Mouse (Mus musculus): ENCODE measurements around the gene 1190005I06Rik. TPM values are rescaled to one million over a fixed set of nuclear protein-coding genes. Genes with fewer than 3 reads are reported as not detected.

Gene 1190005I06Rik
- polyA plus RNA-seq, 1 experiment from 2014 or later, result 3.3 TPM

DNA sequence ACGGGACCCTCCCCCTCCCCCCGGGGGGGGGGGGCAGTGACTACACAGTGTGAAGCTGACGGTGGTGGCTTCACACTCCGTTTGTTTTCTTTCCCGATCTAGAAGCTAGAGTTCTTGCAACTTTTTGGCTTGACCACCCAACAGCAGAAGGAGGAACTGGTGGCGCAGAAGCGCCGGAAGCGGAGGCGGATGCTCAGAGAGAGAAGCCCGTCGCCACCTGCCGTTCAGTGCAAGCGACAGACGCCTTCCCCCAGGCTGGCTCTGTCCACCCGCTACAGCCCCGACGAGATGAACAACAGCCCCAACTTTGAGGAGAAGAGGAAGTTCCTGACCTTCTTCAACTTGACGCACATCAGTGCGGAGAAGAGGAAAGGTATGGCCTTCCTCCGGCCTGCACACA lies 74.9 kb downstream of the 1190005I06Rik start:
- Histone ChIP-seq H3K4me2 (no peak overlapping the region), H3K4me1 (peaks cover 34% of the 10 kb centered on the region), H3K9ac (no peak overlapping the region), H3K36me3 (peaks cover 98% of the 10 kb centered on the region), H3K9me3 (no peaks in the 10 kb centered on the region), H3K4me3 (no peak overlapping the region), H3K27ac (replicated peaks) (no peak overlapping the region), H3K27me3 (replicated peaks) (no peaks in the 10 kb centered on the region)
- ATAC-seq (ENCODE audit: extremely low read depth, insufficient number of reproducible peaks, low FRiP score, low TSS enrichment), result no peak
- 80% methylated on average over 21 of the region's 21 CpGs for WGBS

- peaks cover 37% of the 10 kb centered on the region for H3K4me1 ChIP-seq
- no peak overlapping the region for H3K4me2 ChIP-seq
- ATAC-seq (ENCODE audit: extremely low read depth, insufficient number of reproducible peaks, low FRiP score, low TSS enrichment), result no peak
- no peaks in the 10 kb centered on the region for H3K27me3 ChIP-seq (replicated peaks)
- WGBS, result 76% methylated on average over 8 of the region's 8 CpGs
- no peaks in the 10 kb centered on the region for H3K9me3 ChIP-seq
- H3K36me3 ChIP-seq, result peaks cover 98% of the 10 kb centered on the region
- H3K4me3 ChIP-seq, result no peak overlapping the region
- H3K9ac ChIP-seq, result no peak overlapping the region
- H3K27ac ChIP-seq (replicated peaks), result no peak overlapping the region
Measured at GRCm38 (mm10) chr8:120571561-120571960, 75.9 kb downstream of the 1190005I06Rik start.

DNA sequence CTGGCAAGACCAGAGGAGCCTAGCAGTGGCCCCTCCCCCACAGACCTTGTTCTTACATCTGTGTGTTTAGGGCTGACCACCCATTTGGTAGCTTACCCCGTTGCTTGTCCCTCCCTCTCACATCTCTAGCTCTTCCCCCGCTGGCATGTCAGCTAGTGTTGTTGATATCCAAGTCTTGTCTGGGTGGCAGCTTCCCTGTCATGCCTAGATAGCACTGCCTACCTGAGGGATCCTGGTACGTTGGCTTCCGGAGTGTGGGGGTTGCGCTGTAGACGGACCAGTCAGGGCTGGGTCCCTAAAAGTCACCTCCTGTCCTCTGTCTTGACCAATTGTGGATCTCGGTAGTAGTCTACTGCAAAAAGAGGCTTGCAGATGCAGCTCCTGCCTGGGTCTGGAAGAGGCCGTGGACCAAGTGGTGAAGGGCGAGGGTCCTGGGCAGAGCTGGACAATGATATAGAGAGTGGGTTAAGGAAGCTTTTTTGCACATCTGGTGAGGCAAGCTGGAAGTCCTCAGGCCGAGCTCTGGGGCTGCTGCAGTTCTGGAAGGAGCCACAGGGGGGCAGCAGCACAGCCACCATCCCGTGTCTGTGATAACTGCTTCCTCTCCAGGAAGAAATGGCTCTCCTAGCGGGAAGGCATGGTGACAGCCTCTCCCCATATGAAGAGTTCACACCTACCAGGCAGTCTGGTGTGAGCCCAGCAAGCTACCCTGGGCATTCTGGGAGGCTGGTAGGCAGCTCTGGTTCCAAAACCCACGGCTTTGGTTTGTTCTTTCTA lies 77.3 kb downstream of the 1190005I06Rik start:
- H3K27ac ChIP-seq (replicated peaks), result no peak overlapping the region; the same call in 1 of the 2 replicates
- peak overlapping the region; percentile 33; the same call in 1 of the 2 replicates for H3K9ac ChIP-seq
- WGBS, result 47% methylated on average over 13 of the region's 13 CpGs
- H3K4me3 ChIP-seq, result no peak overlapping the region
- H3K27me3 ChIP-seq (replicated peaks), result no peaks in the 10 kb centered on the region
- no peaks in the 10 kb centered on the region for H3K9me3 ChIP-seq
- H3K4me1 ChIP-seq, result peaks cover 38% of the 10 kb centered on the region
- no peak overlapping the region for H3K4me2 ChIP-seq
- peaks cover 93% of the 10 kb centered on the region for H3K36me3 ChIP-seq
- no peak for ATAC-seq (ENCODE audit: extremely low read depth, insufficient number of reproducible peaks, low FRiP score, low TSS enrichment)

DNA sequence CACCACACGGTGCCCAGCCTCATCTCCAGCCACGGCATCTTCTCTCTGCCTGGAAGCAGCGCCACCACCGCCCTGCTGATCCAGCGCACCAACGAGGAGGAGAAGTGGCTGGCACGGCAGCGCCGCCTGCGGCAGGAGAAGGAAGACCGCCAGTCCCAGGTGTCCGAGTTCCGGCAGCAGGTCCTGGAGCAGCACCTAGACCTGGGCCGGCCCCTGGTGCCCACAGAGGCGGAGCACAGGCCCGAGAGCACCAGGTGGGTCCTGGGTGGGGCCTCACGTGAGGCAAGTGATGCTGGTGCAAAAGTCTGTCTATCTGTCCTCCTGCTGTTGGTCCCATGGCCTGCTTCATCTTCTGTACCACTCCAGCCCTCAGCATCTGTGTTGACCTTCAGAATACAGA lies 78.3 kb downstream of the 1190005I06Rik start:
- Histone ChIP-seq H3K27ac (replicated peaks) (no peak overlapping the region), H3K4me1 (peaks cover 41% of the 10 kb centered on the region), H3K9ac (no peak overlapping the region), H3K4me2 (no peak overlapping the region), H3K4me3 (no peak overlapping the region), H3K9me3 (no peaks in the 10 kb centered on the region), H3K27me3 (replicated peaks) (no peaks in the 10 kb centered on the region), H3K36me3 (peaks cover 88% of the 10 kb centered on the region)
- ATAC-seq (ENCODE audit: extremely low read depth, insufficient number of reproducible peaks, low FRiP score, low TSS enrichment), result no peak
- WGBS, result 93% methylated on average over 17 of the region's 17 CpGs

GRCm38 (mm10) chr8:120568164-120568798 lies 79.2 kb downstream of the 1190005I06Rik start:
- Histone ChIP-seq H3K27ac (replicated peaks) (no peak overlapping the region), H3K27me3 (replicated peaks) (no peaks in the 10 kb centered on the region), H3K4me3 (no peak overlapping the region), H3K4me2 (no peak overlapping the region), H3K9me3 (no peaks in the 10 kb centered on the region), H3K4me1 (peaks cover 50% of the 10 kb centered on the region), H3K36me3 (peaks cover 80% of the 10 kb centered on the region), H3K9ac (no peak overlapping the region)
- WGBS, result 92% methylated on average over 37 of the region's 37 CpGs
- no peak for ATAC-seq (ENCODE audit: extremely low read depth, insufficient number of reproducible peaks, low FRiP score, low TSS enrichment)

GRCm38 (mm10) chr8:120567731-120568130 lies 79.7 kb downstream of the 1190005I06Rik start:
- no peak overlapping the region for H3K27ac ChIP-seq (replicated peaks)
- 94% methylated on average over 17 of the region's 17 CpGs for WGBS
- H3K27me3 ChIP-seq (replicated peaks), result no peaks in the 10 kb centered on the region
- H3K4me2 ChIP-seq, result no peak overlapping the region
- H3K4me3 ChIP-seq, result no peak overlapping the region
- H3K36me3 ChIP-seq, result peaks cover 77% of the 10 kb centered on the region
- no peak for ATAC-seq (ENCODE audit: extremely low read depth, insufficient number of reproducible peaks, low FRiP score, low TSS enrichment)
- peaks cover 55% of the 10 kb centered on the region for H3K4me1 ChIP-seq
- H3K9ac ChIP-seq, result no peak overlapping the region
- no peaks in the 10 kb centered on the region for H3K9me3 ChIP-seq

DNA sequence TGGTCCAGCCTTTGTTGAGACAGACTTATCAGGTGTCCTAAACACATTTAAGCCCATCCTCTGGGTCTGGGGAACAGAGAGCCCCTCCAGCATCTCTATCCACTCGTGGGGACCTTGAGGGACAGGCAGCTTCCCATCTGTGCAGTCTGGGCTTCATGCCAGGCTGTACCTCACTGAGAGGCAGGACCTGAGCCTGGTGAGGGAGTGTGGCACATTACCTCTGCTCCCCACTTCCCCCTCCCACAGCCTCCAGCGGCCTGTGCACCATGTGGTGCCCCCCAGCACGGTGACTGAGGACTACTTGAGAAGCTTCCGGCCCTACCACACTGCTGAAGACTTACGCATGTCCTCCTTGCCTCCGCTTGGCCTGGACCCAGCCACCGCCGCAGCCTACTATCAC lies 80.8 kb downstream of the 1190005I06Rik start:
- Histone ChIP-seq H3K27ac (replicated peaks) (no peak overlapping the region), H3K27me3 (replicated peaks) (no peaks in the 10 kb centered on the region), H3K36me3 (peaks cover 69% of the 10 kb centered on the region), H3K4me1 (peaks cover 66% of the 10 kb centered on the region), H3K4me2 (no peak overlapping the region), H3K9ac (peak overlapping the region; percentile 2; the same call in 1 of the 2 replicates), H3K9me3 (no peaks in the 10 kb centered on the region), H3K4me3 (no peak overlapping the region)
- no peak for ATAC-seq (ENCODE audit: extremely low read depth, insufficient number of reproducible peaks, low FRiP score, low TSS enrichment)
- 88% methylated on average over 8 of the region's 8 CpGs for WGBS

GRCm38 (mm10) chr8:120565151-120565711 lies 82.2 kb downstream of the 1190005I06Rik start:
- peaks cover 56% of the 10 kb centered on the region for H3K36me3 ChIP-seq
- H3K4me3 ChIP-seq, result no peak overlapping the region
- no peaks in the 10 kb centered on the region for H3K27me3 ChIP-seq (replicated peaks)
- H3K4me1 ChIP-seq, result peaks cover 75% of the 10 kb centered on the region
- H3K9me3 ChIP-seq, result no peaks in the 10 kb centered on the region
- no peak for ATAC-seq (ENCODE audit: extremely low read depth, insufficient number of reproducible peaks, low FRiP score, low TSS enrichment)
- 40% methylated on average over 7 of the region's 7 CpGs for whole genome bisulfite sequencing
- H3K27ac ChIP-seq (replicated peaks), result peak overlapping the region; percentile 98
- peak overlapping the region; percentile 5 for H3K9ac ChIP-seq
- H3K4me2 ChIP-seq, result no peak overlapping the region

GRCm38 (mm10) chr8:120563851-120564837 lies 83.3 kb downstream of the 1190005I06Rik start:
- WGBS, result 15% methylated on average over 20 of the region's 20 CpGs
- Histone ChIP-seq H3K27me3 (replicated peaks) (no peaks in the 10 kb centered on the region), H3K9ac (peak overlapping the region; percentile 75), H3K9me3 (no peaks in the 10 kb centered on the region), H3K4me1 (peaks cover 77% of the 10 kb centered on the region), H3K36me3 (peaks cover 50% of the 10 kb centered on the region), H3K27ac (replicated peaks) (peak overlapping the region; percentile 98), H3K4me3 (peak overlapping the region; percentile 19), H3K4me2 (peak overlapping the region; percentile 57)
- peak; percentile 58 for ATAC-seq (ENCODE audit: extremely low read depth, insufficient number of reproducible peaks, low FRiP score, low TSS enrichment)

DNA sequence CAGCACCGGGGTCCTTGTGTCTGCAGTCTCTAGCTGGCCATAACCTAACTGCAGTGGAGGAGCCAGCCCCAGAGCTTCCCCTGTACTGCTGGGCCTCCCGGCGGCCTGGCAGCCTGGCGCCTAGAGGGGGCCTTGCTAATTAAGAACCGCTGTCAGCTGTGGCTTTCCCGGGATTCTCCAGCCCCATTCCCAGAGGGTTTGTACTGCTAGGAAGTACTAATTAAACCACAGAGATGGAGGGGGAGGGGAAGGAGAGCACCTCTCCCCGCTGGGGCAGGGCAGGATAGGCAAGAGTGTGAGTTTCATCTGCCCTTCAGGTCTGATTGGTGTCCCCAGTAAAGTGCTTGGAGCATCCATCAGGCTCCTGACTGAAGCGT lies 84.1 kb downstream of the 1190005I06Rik start:
- no peak for ATAC-seq (ENCODE audit: extremely low read depth, insufficient number of reproducible peaks, low FRiP score, low TSS enrichment)
- H3K4me1 ChIP-seq, result peaks cover 85% of the 10 kb centered on the region
- H3K9ac ChIP-seq, result peak overlapping the region; percentile 75
- no peaks in the 10 kb centered on the region for H3K27me3 ChIP-seq (replicated peaks)
- peak overlapping the region; percentile 57 for H3K4me2 ChIP-seq
- H3K9me3 ChIP-seq, result no peaks in the 10 kb centered on the region
- H3K4me3 ChIP-seq, result peak overlapping the region; percentile 19; the same call in 1 of the 2 replicates
- H3K36me3 ChIP-seq, result peaks cover 49% of the 10 kb centered on the region
- WGBS, result 9% methylated on average over 8 of the region's 8 CpGs
- H3K27ac ChIP-seq (replicated peaks), result peak overlapping the region; percentile 98
